Mouse (Mus musculus): ENCODE data around the gene Dnah6.

DNA sequence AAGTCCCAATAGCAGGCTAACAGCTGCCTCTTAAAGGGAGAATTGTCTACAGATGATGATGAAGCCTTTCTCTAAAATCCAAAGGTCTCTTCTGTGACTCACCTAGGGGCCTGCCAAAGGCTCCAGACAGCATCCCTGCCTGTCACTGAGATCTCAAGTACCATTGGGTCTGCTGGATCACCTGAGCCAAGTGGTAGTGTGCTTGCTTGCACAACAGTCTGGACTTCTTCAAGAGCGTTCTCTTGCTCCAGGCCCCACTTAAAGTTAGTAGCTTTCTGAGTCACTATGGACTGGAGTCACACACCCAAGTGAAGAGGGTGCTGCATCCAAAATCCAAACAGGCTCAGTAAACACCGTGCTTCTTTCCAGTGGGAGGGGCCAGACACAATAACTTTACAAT is 25.4 kb upstream of the Dnah6 start:
- no peak for TF ChIP-seq CTCF (IDR thresholded peaks at IDR 0.05; ENCODE audit: low read depth)
- no peak for TF ChIP-seq EP300 (IDR thresholded peaks at IDR 0.05; ENCODE audit: low read depth)

All from liver, embryonic 14.5 days (tissue).